Mouse (Mus musculus): ENCODE measurements around the gene Tnik. TPM values are rescaled to one million over a fixed set of nuclear protein-coding genes. Genes with fewer than 3 reads are reported as not detected.
A peak's percentile ranks its signal among the peaks of the same experiment; 100 is the strongest.

Gene Tnik
- total RNA-seq, 2 experiments from 2014 or later, result 38.8 to 42.7 TPM

DNA sequence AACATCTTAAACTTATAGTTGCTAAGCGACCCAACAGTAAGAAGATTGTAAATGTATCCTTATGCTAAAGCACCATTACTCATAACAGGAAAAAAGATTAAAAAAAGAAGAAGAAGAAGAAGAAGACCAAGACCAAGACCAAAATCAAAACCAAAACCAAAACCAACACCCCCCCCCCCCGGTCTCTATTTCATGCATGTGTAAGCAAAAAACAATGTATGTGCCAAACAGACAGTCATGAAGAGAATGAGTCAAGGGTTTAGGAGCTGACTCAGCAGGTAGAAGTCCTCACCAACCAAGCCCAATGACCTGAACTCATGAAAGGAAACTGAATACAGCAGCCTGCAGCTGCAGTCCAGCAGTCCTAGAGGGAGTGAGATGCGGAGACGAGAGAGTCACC, 26.3 kb upstream of the Tnik start:
- Histone ChIP-seq H3K4me3 (no peak overlapping the region), H3K27ac (no peak overlapping the region)
- intact Hi-C loops (cut with DNase I), result no loop called here
- TF ChIP-seq CTCF (IDR thresholded peaks at IDR 0.05), result no peak
- DNase-seq, result no peak

DNA sequence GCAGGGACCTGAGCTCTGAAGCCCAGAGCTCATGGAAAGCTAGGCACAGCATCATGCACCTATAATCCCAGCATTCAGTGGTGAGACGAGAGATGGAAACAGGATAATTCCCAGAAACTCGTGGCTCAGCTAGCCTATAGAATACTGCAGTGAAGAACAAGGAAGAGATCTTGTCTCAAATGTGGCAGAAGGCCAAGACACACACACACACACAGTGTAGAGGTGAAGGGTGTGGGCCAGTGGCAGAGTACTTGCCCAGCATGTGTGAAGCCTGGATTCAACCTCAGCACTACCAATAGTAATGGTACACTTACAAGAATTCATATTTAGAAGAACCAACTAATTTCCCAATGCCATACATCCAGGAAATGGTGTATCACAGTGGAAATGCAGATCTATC, 24.9 kb upstream of the Tnik start:
- Histone ChIP-seq H3K27ac (no peak overlapping the region), H3K4me3 (no peak overlapping the region)
- TF ChIP-seq CTCF (IDR thresholded peaks at IDR 0.05), result no peak
- no peak for DNase-seq
- intact Hi-C loops (cut with DNase I), result no loop called here

- Histone ChIP-seq H3K4me3 (no peak overlapping the region), H3K27ac (no peak overlapping the region)
- DNase-seq, result no peak
- no peak for TF ChIP-seq CTCF (IDR thresholded peaks at IDR 0.05)
- intact Hi-C loops (cut with DNase I), result no loop called here
These were observed 20.5 kb upstream of the Tnik start for GRCm38 (mm10) chr3:28242561-28242960.

- DNase-seq, result no peak
- intact Hi-C loops (cut with DNase I), result no loop called here
- Histone ChIP-seq H3K27ac (no peak overlapping the region), H3K4me3 (no peak overlapping the region)
- no peak for TF ChIP-seq CTCF (IDR thresholded peaks at IDR 0.05)
These were observed 18.6 kb upstream of the Tnik start for GRCm38 (mm10) chr3:28244244-28244890.

- H3K27ac ChIP-seq, result no peak overlapping the region
- no peak for TF ChIP-seq CTCF (IDR thresholded peaks at IDR 0.05)
- no peak overlapping the region for H3K4me3 ChIP-seq
- no peak for DNase-seq
- intact Hi-C loops (cut with DNase I), result no loop called here
These were observed 14.6 kb upstream of the Tnik start for GRCm38 (mm10) chr3:28248255-28248957.

DNA sequence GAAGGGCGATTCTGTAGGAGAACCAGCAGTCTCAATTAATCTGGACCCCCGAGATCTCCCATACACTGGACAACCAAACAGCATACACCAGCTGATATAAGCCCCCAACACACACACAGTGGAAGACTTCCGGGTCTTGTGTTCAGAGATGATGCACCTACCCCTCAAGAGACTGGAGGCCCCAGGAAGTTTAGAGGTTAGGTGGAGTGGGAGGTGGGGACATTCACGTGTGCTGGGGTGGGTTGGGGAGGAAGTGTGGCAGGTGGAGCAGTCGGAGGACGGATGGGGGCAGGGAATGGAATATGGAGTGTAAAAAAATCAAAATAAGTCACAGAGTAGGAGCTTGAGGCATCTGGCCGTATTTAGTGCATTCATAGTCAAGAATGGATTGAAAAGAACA, 7.3 kb upstream of the Tnik start:
- H3K4me3 ChIP-seq, result no peak overlapping the region
- intact Hi-C loops (cut with DNase I), result no loop called here
- TF ChIP-seq CTCF (IDR thresholded peaks at IDR 0.05), result no peak
- DNase-seq, result no peak
- no peak overlapping the region for H3K27ac ChIP-seq

DNA sequence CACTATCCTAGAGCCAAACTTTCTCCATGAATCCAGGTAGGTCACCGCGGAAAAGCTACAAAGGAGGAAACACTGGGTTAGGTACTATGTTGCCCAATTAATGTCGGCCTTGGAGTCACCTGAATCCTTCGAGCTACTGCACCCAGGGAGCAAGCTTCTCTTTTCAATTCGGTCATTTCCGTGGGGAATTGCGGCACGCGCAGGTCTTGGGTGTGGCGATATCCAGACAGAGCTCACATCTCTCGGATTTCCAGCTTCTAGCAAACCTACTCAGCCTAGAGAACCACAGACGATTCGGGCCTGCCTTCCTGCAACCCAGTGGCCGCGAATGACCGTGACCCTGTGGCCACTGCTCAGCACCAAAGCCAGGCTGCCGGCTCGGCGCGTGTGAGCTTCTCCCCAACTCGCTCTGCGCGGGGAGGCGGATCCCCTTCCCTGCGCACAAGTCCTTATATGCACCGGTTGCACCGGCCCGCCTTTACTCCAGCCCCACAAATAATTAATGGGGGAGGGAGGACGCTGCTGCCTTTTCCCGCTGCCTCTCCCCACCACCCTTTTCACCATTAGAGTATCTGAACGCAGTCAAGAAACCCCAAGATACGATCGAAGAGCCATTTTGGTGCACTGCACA, 528 bp upstream of the Tnik start:
- DNase-seq, result peak; percentile 84
- H3K4me3 ChIP-seq, result peak overlapping the region; percentile 95
- peak overlapping the region; percentile 94 for H3K27ac ChIP-seq
- TF ChIP-seq CTCF (IDR thresholded peaks at IDR 0.05), result no peak
- intact Hi-C loops (cut with DNase I), result loop anchor here (5.0 to 10.0 kb wide), 2 partner anchors 110 to 282 kb away; no protein-coding TSS in a partner anchor

- intact Hi-C loops (cut with DNase I), result loop anchor here (2.0 to 10.0 kb wide), 3 partner anchors 108 to 281 kb away; no protein-coding TSS in a partner anchor
- Histone ChIP-seq H3K4me3 (peak overlapping the region; percentile 95), H3K27ac (peak overlapping the region; percentile 94)
- peak; percentile 41 for DNase-seq
- TF ChIP-seq CTCF (IDR thresholded peaks at IDR 0.05), result no peak
These were observed 1.2 kb downstream of the Tnik start for GRCm38 (mm10) chr3:28263948-28264840.

DNA sequence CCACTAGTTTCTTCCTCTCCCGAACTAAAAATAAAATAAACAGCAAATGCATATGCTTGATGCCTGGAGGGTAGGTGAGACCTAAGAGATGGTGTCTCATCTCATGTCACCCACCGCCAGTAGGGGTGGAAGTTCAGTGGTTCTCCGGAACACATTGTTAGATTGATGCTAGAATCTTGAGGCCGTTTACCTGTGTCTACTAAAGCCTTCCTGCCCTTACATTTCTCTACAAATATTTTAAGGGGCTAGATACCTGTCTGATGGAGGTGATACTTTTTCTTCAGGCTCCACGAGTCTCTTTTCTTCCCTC, 1.8 kb downstream of the Tnik start:
- H3K4me3 ChIP-seq, result peak overlapping the region; percentile 95
- H3K27ac ChIP-seq, result peak overlapping the region; percentile 94

GRCm38 (mm10) chr3:28265183-28265582, 2.2 kb downstream of the Tnik start:
- H3K27ac ChIP-seq, result peak overlapping the region; percentile 94
- no peak for TF ChIP-seq CTCF (IDR thresholded peaks at IDR 0.05)
- intact Hi-C loops (cut with DNase I), result loop anchor here (2.0 to 10.0 kb wide), 2 partner anchors 220 to 280 kb away; no protein-coding TSS in a partner anchor
- DNase-seq, result no peak
- peak overlapping the region; percentile 95 for H3K4me3 ChIP-seq

More for the DNA sequence above, 1.8 kb downstream of the Tnik start:
- TF ChIP-seq CTCF (IDR thresholded peaks at IDR 0.05), result no peak
- DNase-seq, result no peak
- intact Hi-C loops (cut with DNase I), result loop anchor here (2.0 to 10.0 kb wide), 3 partner anchors 108 to 280 kb away; no protein-coding TSS in a partner anchor

DNA sequence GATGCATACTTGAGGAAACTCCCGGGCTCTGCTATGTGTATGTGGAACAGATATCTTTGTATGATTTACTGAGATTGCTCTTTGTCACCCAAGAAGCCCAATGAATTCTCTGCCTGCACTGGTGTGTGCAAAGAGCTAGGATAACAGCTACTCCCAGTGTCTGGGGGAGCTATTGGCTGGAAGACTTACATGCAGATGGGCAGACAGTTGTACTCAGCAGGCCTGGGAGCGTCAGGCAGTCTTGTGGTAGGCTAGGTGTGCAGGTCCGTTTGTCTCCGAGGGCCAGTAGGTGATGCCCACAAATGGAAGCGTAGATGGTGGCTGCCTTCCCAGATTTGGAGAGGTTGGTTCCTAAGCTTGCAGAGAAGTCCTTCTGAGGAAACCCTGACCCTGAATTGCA, 2.6 kb downstream of the Tnik start:
- no peak for TF ChIP-seq CTCF (IDR thresholded peaks at IDR 0.05)
- no peak for DNase-seq
- Histone ChIP-seq H3K4me3 (peak overlapping the region; percentile 95; the same call in 1 of the 2 replicates), H3K27ac (peak overlapping the region; percentile 94)
- intact Hi-C loops (cut with DNase I), result loop anchor here (2.0 to 10.0 kb wide), 2 partner anchors 219 to 279 kb away; no protein-coding TSS in a partner anchor

GRCm38 (mm10) chr3:28267211-28267610, 4.2 kb downstream of the Tnik start:
- Histone ChIP-seq H3K27ac (peak overlapping the region; percentile 56), H3K4me3 (no peak overlapping the region)
- DNase-seq, result peak; percentile 47
- TF ChIP-seq CTCF (IDR thresholded peaks at IDR 0.05), result no peak
- intact Hi-C loops (cut with DNase I), result loop anchor here (10.0 kb wide), 1 partner anchor 278 kb away; no protein-coding TSS in a partner anchor
